22 mouse cellular contexts compared by ENCODE assay signal in genomic region chr11:22653366-22653765, GRCm38 (mm10).
A peak's percentile ranks its signal among the peaks of the same experiment; 100 is the strongest.
DNase-seq lines count a peak whose midpoint lies in the region; ATAC-seq and TF ChIP-seq lines count a peak whose summit lies in the region.
"Had no signal": no experiment of that assay in that cellular context is flagged by ENCODE, and none has a peak within 500 bp of the region (broad histone marks: within the 10 kb centered on the region; RNA-seq: fewer than 3 reads in every experiment).

No protein-coding gene starts in this region.

- in situ Hi-C loops in CH12.LX (cut with MboI; ENCODE audit: low pct_ligation_motif_present, low pct_unique_long_range_greater_than_20kb, low sequenced_read_pairs), result no loop called here

- DNase-seq in kidney, adult 2 months, result no peak
- no peak for DNase-seq in kidney, postnatal 25 days
- DNase-seq in CH12.LX (ENCODE audit: extremely low read depth), result no peak
- no peak for DNase-seq in ovary, adult 18-20 months (ENCODE audit: low spot score)
- no peak for DNase-seq in right cerebral cortex, adult 18-20 months
- DNase-seq: adrenal gland, postnatal 14 days; cerebellum, adult 18-20 months; cerebellum, adult 9-11 months; forebrain, postnatal 0 days; gastrocnemius, postnatal 10 days; heart, adult 2 months; heart, postnatal 14 days had no signal

- no peak for TF ChIP-seq CTCF in kidney, adult 2 months (conservative IDR thresholded peaks at IDR 0.05; ENCODE audit: insufficient read depth, insufficient read length, low read depth, low read length)
- no peak for TF ChIP-seq CTCF in CH12.LX (conservative IDR thresholded peaks at IDR 0.05 in 1 of 2, IDR thresholded peaks at IDR 0.05 in 1 of 2; ENCODE audit: low read depth in 2 of 2, low read length in 2 of 2)

- TF ChIP-seq EP300 in CH12.LX (IDR thresholded peaks at IDR 0.05; ENCODE audit: low read length), result no peak

- peaks cover 5% of the 10 kb centered on the region; the same call in 1 of the 2 replicates for H3K4me1 ChIP-seq in kidney, adult 2 months (ENCODE audit: control insufficient read depth, insufficient read depth, low read length)
- H3K4me1 ChIP-seq in CH12.LX (ENCODE audit: control insufficient read depth in 1 of 2, insufficient read depth in 2 of 2), result peaks cover 12 to 56% of the 10 kb centered on the region in 2 experiments
- H3K4me1 ChIP-seq: embryonic facial prominence, embryonic 10.5 days; forebrain, embryonic 13.5 days; hindbrain, embryonic 10.5 days had no signal

- H3K36me3 ChIP-seq in kidney, adult 2 months (ENCODE audit: control insufficient read depth, insufficient read depth, low read length), result no peaks in the 10 kb centered on the region
- no peaks in the 10 kb centered on the region for H3K36me3 ChIP-seq in CH12.LX (replicated peaks in 1 of 2; ENCODE audit: control insufficient read depth in 1 of 2, insufficient read depth in 1 of 2, low read length in 1 of 2)
- H3K36me3 ChIP-seq: embryonic facial prominence, embryonic 10.5 days; heart, embryonic 15.5 days; hindbrain, embryonic 10.5 days had no signal

- no peak for TF ChIP-seq POLR2A in kidney, adult 2 months (IDR thresholded peaks at IDR 0.05; ENCODE audit: low read depth, low read length)
- TF ChIP-seq POLR2A in CH12.LX (IDR thresholded peaks at IDR 0.05; ENCODE audit: low read depth, low read length), result no peak

- peak overlapping the region; percentile 65 for H3K4me2 ChIP-seq in CH12.LX (ENCODE audit: insufficient read depth, low read depth, poor library complexity, severe bottlenecking)
- H3K4me2 ChIP-seq: forebrain, embryonic 13.5 days; heart, embryonic 11.5 days; heart, embryonic 15.5 days; hindbrain, embryonic 14.5 days had no signal

- H3K27ac ChIP-seq in kidney, adult 2 months (ENCODE audit: insufficient read depth, low read depth, low read length), result peak overlapping the region; percentile 63
- H3K27ac ChIP-seq in CH12.LX (ENCODE audit: insufficient read depth, low read depth), result no peak overlapping the region
- H3K27ac ChIP-seq: embryonic facial prominence, embryonic 10.5 days; forebrain, embryonic 13.5 days; heart, adult 2 months; heart, embryonic 15.5 days; hindbrain, embryonic 10.5 days; hindbrain, embryonic 14.5 days had no signal

- no peak for TF ChIP-seq RAD21 in CH12.LX (IDR thresholded peaks at IDR 0.05; ENCODE audit: low read depth, low read length)

- H3K79me2 ChIP-seq in CH12.LX (replicated peaks; ENCODE audit: control insufficient read depth, extremely low read depth, insufficient read depth, poor library complexity, severe bottlenecking), result no peaks in the 10 kb centered on the region

- no peaks in the 10 kb centered on the region for H3K27me3 ChIP-seq in kidney, adult 2 months (replicated peaks; ENCODE audit: control insufficient read depth, insufficient read depth, low read length)
- no peaks in the 10 kb centered on the region for H3K27me3 ChIP-seq in CH12.LX (replicated peaks)
- H3K27me3 ChIP-seq: forebrain, embryonic 13.5 days; heart, embryonic 15.5 days; Patski had no signal

- H3K9me3 ChIP-seq in CH12.LX (replicated peaks; ENCODE audit: low read length), result no peaks in the 10 kb centered on the region
- H3K9me3 ChIP-seq: embryonic facial prominence, embryonic 10.5 days; forebrain, embryonic 13.5 days; heart, embryonic 15.5 days; hindbrain, embryonic 10.5 days had no signal

- 65% methylated on average over 5 of the region's 5 CpGs for WGBS in kidney, adult 2 months

- dilution Hi-C loops in CH12.LX (cut with MboI; ENCODE audit: extremely low pct_ligation_motif_present, extremely low pct_unique_long_range_greater_than_20kb, low sequenced_read_pairs), result no loop called here

- no peak overlapping the region for H3K4me3 ChIP-seq in kidney, adult 2 months (ENCODE audit: insufficient read depth, low read depth, low read length)
- no peak overlapping the region for H3K4me3 ChIP-seq in CH12.LX (replicated peaks in 1 of 3; ENCODE audit: low read depth in 2 of 3, low read length in 2 of 3, poor library complexity in 1 of 3)
- H3K4me3 ChIP-seq: embryonic facial prominence, embryonic 10.5 days; forebrain, embryonic 13.5 days; heart, adult 2 months; heart, embryonic 15.5 days; hindbrain, embryonic 10.5 days had no signal

- 0 out of 4 replicates have a peak, but pooled peaks have one; percentile 8 to 34 for ATAC-seq in hematopoietic stem cell, adult 5-6 weeks (replicated peaks in 1 of 2; ENCODE audit: insufficient read depth in 1 of 2, low FRiP score in 2 of 2, low TSS enrichment in 1 of 2, low read depth in 1 of 2, poor library complexity in 2 of 2, severe bottlenecking in 2 of 2)
- ATAC-seq in megakaryocyte progenitor cell, adult 5-6 weeks (replicated peaks; ENCODE audit: poor library complexity), result peak; percentile 41
- ATAC-seq: activated CD4-positive, CD25-positive, alpha-beta regulatory T cell, adult 4 months; forebrain, embryonic 13.5 days; forebrain, postnatal 0 days; Patski had no signal

- H3K9ac ChIP-seq in CH12.LX (ENCODE audit: insufficient read depth, low read depth), result no peak overlapping the region
- H3K9ac ChIP-seq: forebrain, embryonic 13.5 days; forebrain, postnatal 0 days; heart, embryonic 15.5 days; hindbrain, embryonic 14.5 days had no signal

TF ChIP-seq in CH12.LX, 34 proteins besides CTCF, POLR2A, EP300 and RAD21:
- TF ChIP-seq RCOR1 (conservative IDR thresholded peaks at IDR 0.05; ENCODE audit: low read depth, low read length) (0 out of 2 replicates have a peak, but pooled peaks have one; percentile 8), ZNF384 (IDR thresholded peaks at IDR 0.05; ENCODE audit: low read depth, low read length) (no peak)
